Mouse (Mus musculus) E14TG2a.4 (cell line): ENCODE measurements around the gene Tmem186.

Experiments used
- H3K27me3 ChIP-seq: 2 replicates; pipeline ENCODE4 v1.6.1; 2014; ENCODE audit warnings: low read length, control low read depth; ENCODE audit not compliant: insufficient read depth
- H3K36me3 ChIP-seq: 2 replicates; pipeline ENCODE4 v1.6.1; 2014; ENCODE audit warnings: low read length, control low read depth; ENCODE audit not compliant: insufficient read depth
- H3K4me1 ChIP-seq: replicated peaks from 2 replicates; pipeline ENCODE4 v1.6.1; 2014; ENCODE audit warnings: low read depth, low read length, control low read depth
- H3K4me3 ChIP-seq: replicated peaks from 2 replicates; pipeline ENCODE4 v1.5.1; 2014; ENCODE audit warnings: mild to moderate bottlenecking, low read length
- H3K9me3 ChIP-seq: 2 replicates; pipeline ENCODE4 v1.6.1; 2014; ENCODE audit warnings: low read length, control low read depth
- CTCF ChIP-seq: conservative IDR thresholded peaks from 2 replicates; pipeline ENCODE4 v1.5.1; 2014; ENCODE audit warnings: low read length
- NANOG ChIP-seq: IDR thresholded peaks from 2 replicates; pipeline ENCODE4 v1.6.1; 2014; ENCODE audit warnings: borderline replicate concordance, low read length, mixed read lengths
- POU5F1 ChIP-seq: IDR thresholded peaks from 2 replicates; pipeline ENCODE4 v1.6.1; 2014; ENCODE audit warnings: low read length, borderline replicate concordance

Tmem186 gene

DNA sequence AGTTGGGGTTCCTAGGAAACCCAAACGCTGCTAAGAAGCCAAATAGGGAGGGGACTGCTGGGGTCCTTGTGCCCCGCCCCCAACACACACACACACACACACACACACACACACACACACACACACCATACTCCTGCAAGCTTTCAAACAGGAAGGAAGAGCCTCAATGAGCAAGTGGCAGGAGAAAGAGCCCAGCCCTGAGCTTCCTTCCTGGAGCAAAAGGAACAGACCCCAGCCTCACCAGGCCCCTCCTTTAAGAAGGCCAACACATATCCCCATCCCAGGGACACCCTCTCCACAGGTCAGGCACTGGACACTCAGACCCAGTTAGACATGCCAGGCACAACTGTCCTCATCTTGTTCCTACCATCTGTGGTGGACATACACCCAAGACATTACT lies 25.5 kb upstream of the Tmem186 start:
- Histone ChIP-seq H3K4me1 (peaks cover 93% of the 10 kb centered on the region), H3K9me3 (no peaks in the 10 kb centered on the region), H3K27me3 (no peaks in the 10 kb centered on the region), H3K36me3 (peaks cover 82% of the 10 kb centered on the region), H3K4me3 (no peak overlapping the region)
- no peak for TF ChIP-seq NANOG
- TF ChIP-seq CTCF: no peak
- TF ChIP-seq POU5F1: no peak

DNA sequence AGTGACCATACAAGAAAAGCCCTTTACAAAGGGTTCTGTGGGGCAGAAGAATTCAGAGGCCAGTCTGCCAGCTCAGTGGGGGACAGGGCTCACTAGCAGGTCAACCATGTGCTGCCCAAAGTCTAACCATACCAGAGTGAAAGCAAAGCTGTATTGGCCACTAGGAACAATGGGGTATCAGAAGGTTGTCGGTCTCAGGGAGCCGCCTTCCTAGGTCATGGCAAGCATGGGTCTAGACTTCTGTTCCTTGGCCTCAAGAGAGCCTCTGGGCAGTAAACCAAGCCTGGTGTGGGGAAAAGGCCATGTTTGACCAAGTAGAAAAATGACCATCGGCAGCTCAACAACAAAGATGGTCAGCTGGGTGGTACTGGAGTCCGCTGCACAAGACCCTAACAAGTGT lies 21.3 kb upstream of the Tmem186 start:
- Histone ChIP-seq H3K27me3 (no peaks in the 10 kb centered on the region), H3K4me3 (no peak overlapping the region), H3K9me3 (no peaks in the 10 kb centered on the region), H3K36me3 (peaks cover 97% of the 10 kb centered on the region), H3K4me1 (peaks cover 93% of the 10 kb centered on the region)
- TF ChIP-seq POU5F1 (no peak), CTCF (no peak), NANOG (no peak)

DNA sequence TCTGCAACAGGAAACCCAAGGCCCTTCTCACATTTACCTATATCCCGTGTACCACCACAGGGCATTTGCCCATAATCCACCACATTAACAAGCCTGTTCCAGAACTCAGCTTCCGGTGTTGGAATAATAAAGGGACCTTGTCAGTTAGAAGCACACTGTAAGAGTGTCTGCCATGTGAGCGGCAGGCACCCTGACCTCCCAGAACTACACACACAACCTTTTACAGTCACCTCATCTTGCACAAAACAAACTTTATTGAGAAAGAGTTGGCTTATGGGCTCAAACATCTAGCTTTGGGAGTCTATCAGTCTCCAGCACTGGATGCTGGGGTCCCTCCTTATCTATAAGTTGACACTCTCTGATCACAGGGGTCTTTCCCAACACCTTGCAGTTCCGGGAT lies 20.8 kb upstream of the Tmem186 start:
- Histone ChIP-seq H3K27me3 (no peaks in the 10 kb centered on the region), H3K4me3 (no peak overlapping the region), H3K36me3 (peaks cover 97% of the 10 kb centered on the region), H3K4me1 (peaks cover 93% of the 10 kb centered on the region), H3K9me3 (no peaks in the 10 kb centered on the region)
- TF ChIP-seq POU5F1: no peak
- TF ChIP-seq CTCF: no peak
- no peak for TF ChIP-seq NANOG

DNA sequence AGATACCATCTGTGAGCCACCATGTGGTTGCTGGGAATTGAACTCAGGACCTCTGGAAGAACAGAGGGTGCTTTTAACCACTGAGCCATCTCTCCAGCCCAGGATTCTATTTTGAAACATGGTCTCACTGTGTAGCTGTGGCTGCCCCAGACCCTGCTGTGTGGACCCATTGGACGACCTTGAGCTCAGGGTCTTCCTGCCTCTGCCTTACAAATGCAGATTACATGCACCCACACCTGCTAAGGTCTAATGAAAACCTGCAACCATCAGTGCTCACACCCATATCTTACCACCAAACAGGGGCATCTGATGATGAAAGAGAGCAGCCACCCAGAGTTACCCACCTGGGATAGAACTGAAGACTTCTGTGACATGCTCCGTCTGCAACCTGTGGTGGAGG lies 18.7 kb upstream of the Tmem186 start:
- Histone ChIP-seq H3K9me3 (no peaks in the 10 kb centered on the region), H3K4me3 (0 out of 2 replicates have a peak overlapping the region, but pooled peaks have one; percentile 0), H3K4me1 (peaks cover 83% of the 10 kb centered on the region), H3K27me3 (no peaks in the 10 kb centered on the region), H3K36me3 (peaks cover 97% of the 10 kb centered on the region)
- TF ChIP-seq POU5F1: no peak
- TF ChIP-seq NANOG: no peak
- no peak for TF ChIP-seq CTCF

DNA sequence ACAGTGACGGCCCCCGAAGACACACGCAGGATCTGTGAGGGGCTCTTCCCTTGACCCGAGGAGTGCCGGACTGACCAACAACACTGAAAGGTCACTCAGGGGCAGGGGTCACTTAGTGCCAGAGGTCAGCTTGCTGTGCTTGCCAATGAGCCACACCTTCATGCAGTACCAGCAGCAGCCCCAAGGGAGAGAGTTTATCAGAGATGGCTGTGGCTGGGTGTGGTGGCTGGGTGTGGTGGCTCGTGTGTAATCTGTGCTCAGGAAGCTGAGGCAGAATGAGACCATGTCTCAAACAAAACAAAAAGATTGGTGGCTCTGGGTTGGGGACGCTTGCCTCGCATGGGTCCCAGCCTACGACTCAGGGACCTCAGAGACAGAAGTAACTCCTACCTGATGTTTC lies 18.1 kb upstream of the Tmem186 start:
- TF ChIP-seq CTCF (no peak), NANOG (no peak), POU5F1 (no peak)
- Histone ChIP-seq H3K4me3 (peak overlapping the region; percentile 13), H3K9me3 (no peaks in the 10 kb centered on the region)

DNA sequence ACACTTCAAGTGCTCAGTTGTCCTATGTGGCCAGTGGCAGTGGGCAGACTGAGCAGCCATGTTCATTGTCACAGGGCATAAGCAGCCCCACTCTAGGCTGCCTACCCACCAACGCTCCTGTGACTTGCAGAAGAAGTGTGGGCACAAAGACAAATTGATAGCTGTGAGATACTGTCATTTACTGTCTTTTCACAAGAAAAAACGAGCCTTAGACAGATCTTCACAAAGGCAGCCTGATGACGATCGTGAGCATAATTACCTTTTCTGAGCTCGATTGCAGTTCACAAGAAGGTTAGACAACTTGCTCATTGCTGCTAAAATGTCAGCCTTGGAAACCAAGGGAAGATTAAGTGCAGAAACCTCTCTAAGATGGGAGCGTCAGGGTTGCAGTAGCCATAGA lies 17.6 kb upstream of the Tmem186 start:
- H3K36me3 ChIP-seq: peaks cover 97% of the 10 kb centered on the region
- H3K4me1 ChIP-seq: peaks cover 72% of the 10 kb centered on the region
- TF ChIP-seq NANOG: no peak
- TF ChIP-seq CTCF: no peak
- no peak for TF ChIP-seq POU5F1
- H3K27me3 ChIP-seq: no peaks in the 10 kb centered on the region
- H3K4me3 ChIP-seq: peak overlapping the region; percentile 13; the same call in 1 of the 2 replicates
- no peaks in the 10 kb centered on the region for H3K9me3 ChIP-seq

More for the DNA sequence above, 18.1 kb upstream of the Tmem186 start:
- Histone ChIP-seq H3K4me1 (peaks cover 77% of the 10 kb centered on the region), H3K36me3 (peaks cover 97% of the 10 kb centered on the region), H3K27me3 (no peaks in the 10 kb centered on the region)

DNA sequence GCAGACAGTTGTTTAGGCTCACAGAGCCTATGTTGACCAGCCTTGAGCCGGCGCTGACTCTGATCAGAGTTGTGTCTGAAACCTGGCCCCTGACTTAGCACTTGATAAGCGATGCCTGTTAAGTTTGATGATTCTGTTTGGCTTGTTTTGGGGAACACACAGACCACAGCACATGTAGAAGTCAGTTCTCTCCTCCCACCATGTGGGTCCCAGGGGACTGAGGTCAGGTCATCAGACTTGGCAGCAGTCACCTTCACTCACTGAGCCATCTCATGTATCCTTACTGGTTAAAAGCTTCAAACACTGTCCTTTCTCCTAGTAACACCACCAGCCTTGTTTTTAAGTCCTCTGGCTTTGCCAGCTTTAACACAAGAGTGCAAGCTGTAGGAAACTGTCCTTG lies 12.5 kb upstream of the Tmem186 start:
- H3K36me3 ChIP-seq: peaks cover 99% of the 10 kb centered on the region
- peaks cover 27% of the 10 kb centered on the region for H3K4me1 ChIP-seq
- H3K9me3 ChIP-seq: no peaks in the 10 kb centered on the region
- H3K4me3 ChIP-seq: no peak overlapping the region
- no peaks in the 10 kb centered on the region for H3K27me3 ChIP-seq
- TF ChIP-seq NANOG: no peak
- TF ChIP-seq POU5F1: no peak
- TF ChIP-seq CTCF: no peak

DNA sequence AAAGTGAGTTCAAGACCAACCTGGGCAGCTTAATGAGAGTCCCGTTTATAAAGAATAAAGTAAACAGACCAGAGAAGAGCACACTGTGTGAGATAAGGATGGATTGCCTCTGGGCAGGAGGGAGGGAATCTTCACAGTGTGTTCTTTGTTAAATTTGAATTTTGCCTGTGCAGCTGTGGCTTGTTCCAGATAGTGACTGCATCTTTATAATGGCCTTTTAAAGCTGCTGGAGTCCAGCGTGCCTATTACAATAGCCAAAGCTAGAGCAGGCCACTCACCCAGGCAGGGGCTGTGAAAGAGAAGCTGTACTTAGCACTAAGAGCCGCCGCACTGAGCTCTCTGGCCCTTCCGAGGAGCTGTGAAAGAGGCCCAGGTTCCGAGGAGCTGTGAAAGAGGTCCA lies 8.0 kb upstream of the Tmem186 start:
- H3K4me1 ChIP-seq: peaks cover 4% of the 10 kb centered on the region; the same call in 1 of the 2 replicates
- no peaks in the 10 kb centered on the region for H3K9me3 ChIP-seq
- TF ChIP-seq POU5F1: no peak
- TF ChIP-seq NANOG: no peak
- no peak for TF ChIP-seq CTCF
- H3K36me3 ChIP-seq: peaks cover 99% of the 10 kb centered on the region
- no peaks in the 10 kb centered on the region for H3K27me3 ChIP-seq
- H3K4me3 ChIP-seq: no peak overlapping the region

DNA sequence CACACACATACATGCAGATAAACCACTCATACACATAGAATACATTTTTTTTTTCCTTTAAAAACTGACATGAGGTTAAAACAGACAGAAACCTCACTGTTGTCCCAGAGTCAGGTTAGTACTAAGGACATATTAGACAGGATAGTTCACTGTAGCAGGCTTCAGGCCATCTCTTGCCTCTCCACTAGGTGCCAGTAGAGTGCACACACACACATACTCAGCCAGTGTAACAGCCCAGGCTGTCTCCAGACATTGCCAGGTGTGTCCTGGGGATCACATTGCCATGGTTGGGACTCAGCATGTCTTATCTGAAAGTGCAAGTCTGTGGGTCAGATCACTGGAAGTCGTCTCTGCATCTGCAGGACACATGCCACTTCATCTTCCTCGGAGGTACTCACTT lies 6.3 kb upstream of the Tmem186 start:
- Histone ChIP-seq H3K36me3 (peaks cover 94% of the 10 kb centered on the region), H3K27me3 (no peaks in the 10 kb centered on the region), H3K9me3 (no peaks in the 10 kb centered on the region), H3K4me3 (no peak overlapping the region), H3K4me1 (peaks cover 18% of the 10 kb centered on the region)
- TF ChIP-seq POU5F1 (no peak), CTCF (peak; percentile 90)
